Mouse (Mus musculus): ENCODE results near the gene Gal3st2.
"Not testable (repeated sequence)": the region's sequence is repeated elsewhere in the genome, so short reads cannot be mapped to it uniquely, and the experiment has no call there.

- not testable (repeated sequence) for TF ChIP-seq POLR2A (IDR thresholded peaks at IDR 0.05; ENCODE audit: insufficient read depth, low read depth, low read length); CTCF (IDR thresholded peaks at IDR 0.05); EP300 (IDR thresholded peaks at IDR 0.05; ENCODE audit: insufficient read depth, low read depth, low read length)
Measured at GRCm38 (mm10) chr1:93919321-93919720, 58.2 kb downstream of the Gal3st2 start.
